Mouse (Mus musculus): ENCODE measurements at regions not wholly inside any gene's neighbourhood (a gene's known extent, or its start where the extent isn't known, plus 50 kb on each side); places are given as distances from the start of the nearest gene placed in this dataset.

- DNase-seq (ENCODE audit: low spot score in 2 of 2) = peak in 1 of 2 experiments; percentile 49
Measured at GRCm38 (mm10) chr7:136792131-136792530, 102.3 kb upstream of the Mgmt start.

- DNase-seq (ENCODE audit: low spot score in 2 of 2) = no peak
Measured at GRCm38 (mm10) chr7:136796415-136796814, 98.0 kb upstream of the Mgmt start.

GRCm38 (mm10) chr7:136797780-136798435, 96.5 kb upstream of the Mgmt start:
- DNase-seq (ENCODE audit: low spot score in 2 of 2) = no peak

- no peak for DNase-seq (ENCODE audit: low spot score in 2 of 2)
Measured at GRCm38 (mm10) chr7:136798605-136799004, 95.8 kb upstream of the Mgmt start.

- DNase-seq (ENCODE audit: low spot score in 2 of 2) = no peak
Measured at GRCm38 (mm10) chr7:136807101-136807500, 87.3 kb upstream of the Mgmt start.

- DNase-seq (ENCODE audit: low spot score in 2 of 2) = no peak
Measured at GRCm38 (mm10) chr7:136807968-136808367, 86.4 kb upstream of the Mgmt start.

- no peak for DNase-seq (ENCODE audit: low spot score in 2 of 2)
Measured at GRCm38 (mm10) chr7:136809576-136809975, 84.8 kb upstream of the Mgmt start.

- DNase-seq (ENCODE audit: low spot score in 2 of 2) = no peak
Measured at GRCm38 (mm10) chr7:136813691-136814325, 80.6 kb upstream of the Mgmt start.

- DNase-seq (ENCODE audit: low spot score in 2 of 2) = no peak
Measured at GRCm38 (mm10) chr7:136814751-136815150, 79.7 kb upstream of the Mgmt start.

GRCm38 (mm10) chr7:136820291-136820690, 74.1 kb upstream of the Mgmt start:
- DNase-seq (ENCODE audit: low spot score in 2 of 2) = no peak

- DNase-seq (ENCODE audit: low spot score in 2 of 2) = no peak
Measured at GRCm38 (mm10) chr7:136825647-136826046, 68.8 kb upstream of the Mgmt start.

GRCm38 (mm10) chr7:136829621-136830313, 64.6 kb upstream of the Mgmt start:
- DNase-seq (ENCODE audit: low spot score in 2 of 2) = no peak

GRCm38 (mm10) chr7:136832419-136832818, 62.0 kb upstream of the Mgmt start:
- DNase-seq (ENCODE audit: low spot score in 2 of 2) = no peak

- no peak for DNase-seq (ENCODE audit: low spot score in 2 of 2)
Measured at GRCm38 (mm10) chr7:136838971-136839370, 55.4 kb upstream of the Mgmt start.

GRCm38 (mm10) chr7:136840224-136840623, 54.2 kb upstream of the Mgmt start:
- no peak for DNase-seq (ENCODE audit: low spot score in 2 of 2)

GRCm38 (mm10) chr7:136842751-136843150, 51.7 kb upstream of the Mgmt start:
- no peak for DNase-seq (ENCODE audit: low spot score in 2 of 2)

- no peak for DNase-seq (ENCODE audit: low spot score in 2 of 2)
Measured at GRCm38 (mm10) chr7:136844282-136844681, 50.1 kb upstream of the Mgmt start.

All from right cerebral cortex, postnatal 10 days (tissue).